Mouse (Mus musculus) large intestine, adult 2 months (tissue): ENCODE data around the gene Prkar2a. TPM values are rescaled to one million over a fixed set of nuclear protein-coding genes. Genes with fewer than 3 reads are reported as not detected.
A peak's percentile ranks its signal among the peaks of the same experiment; 100 is the strongest.

ENCODE experiments used
- DNase-seq: peaks from one replicate; pipeline ENCODE4 v3.0.0-alpha.2; 2012; ENCODE audit warnings: low read depth, low spot score
- WGBS: fragments of 180-500 bp; shearing (Covaris S2); methylation state at CpG from one replicate; pipeline ENCODE4 v1.1.7; 2018; 5-methylcytosine and 5-hydroxymethylcytosine counted together
- polyA plus RNA-seq: library from polyadenylated mRNA; depleted of rRNA; stranded (reverse); fragments of >200 nt; gene quantifications from 2 replicates; pipeline ENCODE4 v1.2.3, GENCODE M21; 2012

The Prkar2a gene
- polyA plus RNA-seq, 1 experiment: 39.9 TPM

DNA sequence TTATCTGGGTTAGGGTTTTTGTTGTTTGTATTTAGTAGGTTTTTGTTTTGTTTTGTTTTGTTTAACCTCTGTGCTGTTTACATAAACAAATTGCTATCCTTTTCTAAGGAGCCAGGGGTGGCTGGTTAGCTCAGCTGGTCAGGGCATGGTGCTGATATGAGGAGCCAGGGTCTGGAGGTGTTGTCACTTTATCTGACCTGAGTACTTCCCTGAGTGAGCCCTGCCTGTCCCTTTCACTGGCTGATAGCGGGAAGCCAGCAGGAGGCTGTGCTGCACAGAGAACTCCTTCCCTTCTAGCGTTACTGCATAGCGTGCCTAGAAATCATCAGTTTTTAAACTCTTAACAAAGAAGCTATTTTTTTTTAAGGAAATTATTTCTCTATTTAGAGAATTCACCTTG lies 58.6 kb downstream of the Prkar2a start:
- DNase-seq: no peak
- 90% methylated on average over 3 of the region's 3 CpGs for WGBS

DNA sequence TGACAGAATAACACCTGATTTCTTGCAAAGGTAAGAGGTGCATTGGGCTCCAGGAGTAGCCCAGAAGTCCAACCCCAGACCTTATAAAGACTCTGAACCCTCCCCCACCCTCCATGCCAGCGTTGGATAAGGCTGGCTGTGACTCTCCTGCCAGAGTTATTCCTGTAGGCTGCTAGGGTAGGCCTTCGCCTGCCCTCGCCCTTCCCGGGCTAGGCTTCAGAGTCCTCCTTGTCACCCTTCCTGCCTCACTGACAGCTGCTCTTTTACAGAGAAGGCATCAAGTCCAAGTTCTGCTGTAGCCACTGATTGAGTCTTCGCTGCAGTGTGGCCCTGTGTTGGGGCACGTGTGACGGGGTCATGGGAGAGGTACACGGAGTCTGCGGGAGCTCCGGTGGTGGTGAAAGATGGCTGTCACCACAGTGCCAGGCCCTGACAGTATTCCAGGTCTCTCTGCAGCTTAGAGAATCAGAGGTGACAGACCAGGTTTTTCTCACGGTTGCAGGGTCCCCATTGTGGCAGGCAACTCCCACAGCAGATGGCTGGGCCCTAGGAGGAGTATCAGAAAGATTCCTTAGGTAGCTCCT lies 59.6 kb downstream of the Prkar2a start:
- DNase-seq: no peak
- 84% methylated on average over 11 of the region's 11 CpGs for WGBS

DNA sequence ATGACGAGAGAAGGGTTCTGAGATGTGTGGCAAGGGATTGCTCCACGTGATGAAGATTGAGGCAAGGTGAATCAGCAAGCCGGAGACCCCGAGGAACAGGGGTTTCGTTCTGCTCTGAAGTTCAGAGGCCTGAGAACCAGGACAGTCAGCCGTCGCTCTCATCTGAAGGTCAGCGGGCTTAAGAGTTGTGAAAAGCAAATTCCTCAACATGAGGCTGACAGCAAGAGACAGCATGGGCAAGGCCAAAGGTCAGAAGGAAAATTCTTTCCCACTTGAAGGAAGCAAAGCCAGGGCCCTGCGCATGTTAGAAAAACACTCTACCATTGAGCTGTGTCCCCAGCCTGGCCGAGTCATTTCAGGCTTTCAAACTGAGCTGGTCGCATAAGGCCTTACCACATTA lies 61.5 kb downstream of the Prkar2a start:
- DNase-seq: no peak
- 90% methylated on average over 11 of the region's 11 CpGs for WGBS

DNA sequence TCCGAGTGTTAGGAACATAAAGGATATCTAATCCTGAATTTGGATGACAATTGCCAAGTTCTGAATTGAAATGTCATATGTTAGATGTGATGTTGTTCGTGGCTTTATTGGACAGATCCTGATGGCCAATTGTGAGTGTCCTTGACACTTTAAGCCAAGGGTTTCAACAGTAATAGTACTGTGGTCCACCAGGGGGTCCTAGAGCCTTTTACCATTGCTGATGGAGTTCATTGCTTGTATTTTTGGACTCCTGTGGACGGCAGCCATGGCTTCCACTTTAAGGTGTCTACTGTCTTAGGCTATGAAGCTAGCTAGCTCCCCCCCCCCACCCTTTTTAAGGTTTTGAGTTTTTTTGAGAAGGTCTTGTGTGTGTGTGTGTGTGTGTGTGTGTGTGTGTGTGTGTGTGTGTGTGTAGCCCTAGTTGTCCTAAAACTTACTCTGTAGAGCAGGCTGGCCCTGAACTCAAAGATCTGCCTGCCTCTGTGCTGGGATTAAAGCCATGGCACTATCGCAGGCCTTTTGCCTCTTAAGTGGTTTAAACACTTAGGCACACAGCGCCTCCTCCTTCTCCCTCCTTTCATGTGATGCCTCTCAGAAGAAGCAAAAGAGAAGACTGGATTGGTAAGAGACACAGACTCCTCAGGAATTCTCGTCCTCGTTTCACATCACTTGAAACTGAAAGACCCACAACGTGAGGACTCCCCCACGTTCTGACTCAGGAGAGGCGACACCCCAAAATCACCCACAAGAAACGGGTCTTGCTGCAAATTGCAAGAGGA lies 63.2 kb downstream of the Prkar2a start:
- 89% methylated on average over 11 of the region's 11 CpGs for WGBS
- no peak for DNase-seq

DNA sequence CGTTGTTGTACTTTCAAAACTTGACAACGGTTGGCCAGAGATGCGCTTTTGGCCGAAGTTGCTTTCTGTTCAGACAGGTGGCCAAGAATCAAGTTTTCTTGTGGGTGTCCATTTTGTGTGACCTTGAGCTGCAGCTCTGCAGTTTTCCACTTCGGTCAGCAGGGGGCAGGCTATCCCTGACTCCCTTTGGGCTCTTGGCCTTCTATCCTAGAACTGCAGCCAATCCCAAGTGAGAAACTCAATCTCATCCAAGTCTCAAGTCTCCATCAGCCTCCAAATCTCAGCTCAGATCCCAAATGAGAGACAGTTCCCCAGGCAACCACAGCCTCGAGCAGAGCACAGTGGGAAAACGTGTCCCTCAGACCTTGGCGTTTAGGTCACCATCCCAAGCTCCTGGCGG lies 64.2 kb downstream of the Prkar2a start:
- 69% methylated on average over 9 of the region's 9 CpGs for WGBS
- peak; percentile 27 for DNase-seq

DNA sequence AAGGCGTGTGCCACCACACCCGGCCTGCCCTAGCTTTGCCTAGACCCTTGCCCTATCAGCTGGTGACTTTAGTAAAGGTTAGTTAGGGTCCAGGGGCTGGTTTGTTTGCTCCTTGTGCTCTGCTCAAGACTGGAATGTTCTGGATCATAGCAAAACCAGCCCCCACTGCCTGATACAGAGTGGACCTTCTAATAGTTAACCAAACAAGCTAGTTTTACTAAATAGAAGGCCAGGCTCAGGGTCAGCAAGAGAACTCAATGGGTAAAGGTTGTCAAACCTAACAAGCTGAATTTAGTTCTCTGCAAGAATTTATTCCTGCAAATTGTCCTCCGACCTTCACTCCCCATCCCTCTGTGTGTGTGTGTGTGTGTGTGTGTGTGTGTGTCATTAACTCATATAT lies 64.9 kb downstream of the Prkar2a start:
- 80% methylated on average over 3 of the region's 3 CpGs for WGBS

DNA sequence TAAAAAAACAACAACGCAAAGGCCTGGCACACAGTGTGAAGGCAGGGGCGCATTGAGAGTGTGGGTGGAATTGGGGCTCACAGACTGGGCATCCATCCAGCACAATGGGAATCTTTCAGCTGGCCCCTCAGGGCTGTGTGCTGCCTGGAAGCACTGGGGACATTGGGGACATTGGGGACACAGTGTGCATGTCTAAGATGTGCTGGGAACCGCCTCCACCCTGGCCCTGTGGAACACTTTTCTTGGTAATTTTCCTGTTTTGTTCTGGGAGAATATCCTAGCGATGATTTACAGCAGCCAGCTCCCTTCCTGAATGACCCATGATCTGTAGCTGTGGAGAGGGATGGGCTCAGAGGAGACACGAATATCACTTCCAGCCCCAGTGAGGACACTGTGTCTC lies 65.3 kb downstream of the Prkar2a start:
- 72% methylated on average over 5 of the region's 5 CpGs for WGBS

More for the DNA sequence above, 64.9 kb downstream of the Prkar2a start:
- no peak for DNase-seq

DNA sequence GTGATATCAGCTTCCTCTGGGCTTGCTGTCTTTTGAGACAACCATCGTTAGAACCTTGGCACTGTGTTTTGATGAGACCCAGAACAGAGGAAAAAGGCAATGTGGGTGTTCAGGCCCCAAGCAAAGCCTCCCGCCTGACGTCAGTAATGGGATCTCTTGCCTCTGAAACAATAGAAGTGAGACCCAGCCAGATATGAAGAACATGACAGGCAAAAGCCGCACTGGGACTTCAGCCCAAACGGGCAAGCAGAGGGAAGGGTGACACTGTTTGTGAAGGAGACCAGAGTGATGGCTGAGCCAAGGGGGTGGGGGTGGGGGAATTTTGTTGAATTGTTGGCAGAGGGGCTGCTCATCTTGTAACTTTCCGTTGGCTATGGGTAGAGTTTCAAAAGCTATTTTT lies 68.3 kb downstream of the Prkar2a start:
- no peak for DNase-seq
- WGBS: 65% methylated on average over 6 of the region's 6 CpGs

More for the DNA sequence above, 65.3 kb downstream of the Prkar2a start:
- DNase-seq: no peak

DNA sequence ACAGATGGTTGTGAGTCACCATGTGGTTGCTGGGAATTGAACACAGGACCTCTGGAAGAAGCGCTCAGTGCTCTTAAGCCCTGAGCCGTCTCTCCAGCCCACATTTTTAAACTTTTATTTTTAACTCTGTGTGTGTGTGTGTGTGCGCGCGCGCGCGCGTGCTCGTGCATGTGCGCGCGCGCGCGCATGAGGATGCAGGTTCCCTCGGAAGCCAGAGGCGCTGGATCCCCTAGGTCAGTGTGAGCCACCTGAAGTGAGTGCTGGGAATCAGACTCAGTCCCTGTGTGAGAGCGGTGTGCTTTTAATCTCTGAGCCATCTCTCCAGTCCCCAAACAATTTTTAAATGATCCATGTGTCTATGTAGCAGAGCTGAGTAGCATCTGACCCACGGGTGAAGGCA lies 70.0 kb downstream of the Prkar2a start:
- no peak for DNase-seq
- 98% methylated on average over 20 of the region's 20 CpGs for WGBS

DNA sequence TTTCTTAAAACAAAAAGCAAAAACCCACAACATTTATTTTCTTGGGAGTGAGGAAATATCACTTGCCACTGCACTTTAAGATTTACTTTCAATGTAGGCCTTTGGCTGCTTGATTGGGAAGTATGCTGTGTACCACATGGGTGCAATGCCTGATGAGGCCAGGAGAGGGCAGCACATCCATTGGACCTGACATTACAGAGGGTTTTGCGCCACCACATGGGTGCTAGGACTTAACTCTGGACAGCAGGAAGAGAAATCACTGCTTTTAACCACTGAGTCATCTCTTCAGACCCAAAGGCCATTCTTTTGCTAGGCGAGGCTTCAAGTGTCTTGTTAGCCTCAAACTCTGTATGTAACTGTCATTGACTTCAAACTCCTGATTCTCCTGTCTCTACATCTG lies 70.7 kb downstream of the Prkar2a start:
- no peak for DNase-seq
- 69% methylated on average over 2 of the region's 2 CpGs for WGBS

DNA sequence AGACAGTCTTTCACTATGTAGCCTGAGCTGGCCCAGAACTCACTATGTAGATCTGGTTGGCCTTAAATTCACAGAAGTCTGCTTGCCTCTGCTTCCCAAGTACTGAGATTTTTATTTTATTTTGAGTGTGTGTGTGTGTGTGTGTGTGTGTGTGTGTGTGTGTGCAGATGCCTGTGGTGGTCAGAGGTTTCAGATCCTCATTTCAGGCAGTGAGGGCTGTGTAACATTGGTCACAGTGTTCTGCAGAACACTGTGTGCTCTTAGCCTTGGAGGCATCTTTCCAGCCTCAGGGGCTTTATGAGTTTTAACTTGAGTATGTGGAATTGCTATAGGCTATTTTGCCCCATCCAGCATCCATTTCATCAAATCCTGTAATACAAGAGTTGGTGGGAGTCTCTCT lies 72.4 kb downstream of the Prkar2a start:
- no peak for DNase-seq

DNA sequence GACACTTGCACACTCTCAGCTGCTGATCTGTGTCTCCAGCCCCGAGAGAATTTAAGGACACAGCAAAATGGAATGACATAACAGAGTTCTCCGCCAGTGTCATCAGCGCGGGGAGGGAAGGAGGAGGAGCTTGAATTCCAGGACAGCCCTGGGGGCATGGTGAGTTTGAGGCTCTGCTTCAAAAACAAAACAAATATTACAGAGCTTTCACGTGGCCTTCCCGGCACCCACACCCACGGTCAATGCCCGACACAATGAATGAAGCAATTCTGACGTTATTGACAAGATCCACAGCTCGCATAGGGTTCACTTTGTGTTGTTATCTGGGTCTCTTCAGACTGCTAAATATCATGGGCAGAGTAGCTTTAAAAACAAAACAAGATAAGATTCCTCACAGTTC lies 75.9 kb downstream of the Prkar2a start:
- no peak for DNase-seq
- WGBS: 52% methylated on average over 10 of the region's 10 CpGs

DNA sequence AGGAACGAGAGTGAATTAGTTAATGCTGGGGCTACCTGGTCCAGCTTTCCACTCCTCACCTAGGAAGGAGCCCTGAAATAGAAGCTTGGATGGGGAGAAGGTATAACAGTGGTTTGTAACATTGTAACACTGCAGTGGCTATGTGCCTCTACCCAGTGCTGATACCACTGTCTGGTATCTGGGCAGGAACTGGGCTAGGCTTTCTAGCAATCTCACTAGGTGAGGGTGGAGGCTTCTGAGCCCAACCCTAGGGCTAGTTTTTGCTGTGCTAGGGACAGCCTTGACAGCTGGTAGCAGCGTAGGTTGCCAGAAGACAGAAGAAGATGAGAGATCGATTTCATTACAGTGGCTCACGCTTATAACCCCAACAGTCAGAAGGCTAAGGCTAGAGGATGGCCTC lies 87.5 kb downstream of the Prkar2a start:
- 76% methylated on average over 4 of the region's 4 CpGs for WGBS
- no peak for DNase-seq

DNA sequence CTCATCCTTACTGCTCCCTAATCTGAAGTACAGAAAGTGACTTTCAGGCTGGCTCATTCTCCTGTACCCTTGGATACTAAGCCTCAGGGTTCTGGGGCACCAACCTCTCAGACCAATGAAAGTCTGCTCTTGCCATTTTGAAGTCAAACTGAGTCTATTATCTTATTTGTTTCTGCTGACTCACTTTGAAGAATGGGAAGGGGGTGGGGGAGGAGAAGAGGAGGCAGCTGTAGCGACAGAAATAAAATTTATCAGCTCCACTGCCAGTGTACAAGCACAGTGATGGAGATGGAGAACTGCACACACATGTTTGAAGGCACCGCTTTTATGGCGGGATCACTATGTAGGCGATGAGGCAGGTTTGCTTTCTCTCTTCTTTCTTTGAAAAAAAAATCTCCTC lies 88.2 kb downstream of the Prkar2a start:
- 82% methylated on average over 4 of the region's 4 CpGs for WGBS
- DNase-seq: no peak

DNA sequence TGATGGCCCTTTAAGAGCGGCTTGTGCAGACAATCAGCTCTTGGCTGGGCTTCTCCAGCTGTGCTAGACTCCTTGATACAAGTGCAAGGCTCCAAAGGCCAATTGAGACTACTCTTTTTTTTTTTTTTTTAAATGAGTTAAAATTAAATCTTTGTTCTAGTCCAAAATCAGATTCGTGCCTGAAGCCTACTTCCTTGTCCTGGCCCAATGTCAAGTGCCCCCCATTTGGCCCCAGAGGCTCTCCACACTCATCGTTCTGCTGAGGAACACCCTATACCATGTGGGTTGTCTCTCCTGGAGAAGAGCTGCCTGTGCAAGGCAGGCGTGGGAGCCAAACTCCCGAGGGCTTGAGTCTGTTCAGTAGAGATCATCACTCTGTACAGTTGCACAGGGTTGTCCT lies 91.8 kb downstream of the Prkar2a start:
- WGBS: 33% methylated on average over 5 of the region's 5 CpGs
- no peak for DNase-seq

DNA sequence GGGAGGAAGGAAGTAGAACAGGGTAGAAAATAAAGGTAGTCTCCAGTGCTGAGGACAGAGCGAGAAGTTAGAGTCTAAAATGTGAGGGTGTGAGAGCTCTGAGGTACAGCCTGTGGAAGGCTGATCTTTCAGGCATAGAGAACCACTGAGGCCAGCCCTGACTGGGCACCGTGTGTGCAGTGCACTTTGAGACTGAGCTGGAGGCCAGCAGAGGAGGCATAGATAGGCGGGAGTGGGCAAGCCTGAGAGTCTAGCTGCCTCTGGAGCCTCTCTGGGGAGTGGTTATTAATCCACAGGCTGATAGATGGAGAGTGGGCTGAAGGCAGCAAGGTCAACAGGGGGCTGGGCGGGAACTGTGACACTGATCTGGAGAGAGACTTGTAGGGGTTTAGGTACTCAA lies 92.8 kb downstream of the Prkar2a start:
- WGBS: 74% methylated on average over 4 of the region's 4 CpGs

DNA sequence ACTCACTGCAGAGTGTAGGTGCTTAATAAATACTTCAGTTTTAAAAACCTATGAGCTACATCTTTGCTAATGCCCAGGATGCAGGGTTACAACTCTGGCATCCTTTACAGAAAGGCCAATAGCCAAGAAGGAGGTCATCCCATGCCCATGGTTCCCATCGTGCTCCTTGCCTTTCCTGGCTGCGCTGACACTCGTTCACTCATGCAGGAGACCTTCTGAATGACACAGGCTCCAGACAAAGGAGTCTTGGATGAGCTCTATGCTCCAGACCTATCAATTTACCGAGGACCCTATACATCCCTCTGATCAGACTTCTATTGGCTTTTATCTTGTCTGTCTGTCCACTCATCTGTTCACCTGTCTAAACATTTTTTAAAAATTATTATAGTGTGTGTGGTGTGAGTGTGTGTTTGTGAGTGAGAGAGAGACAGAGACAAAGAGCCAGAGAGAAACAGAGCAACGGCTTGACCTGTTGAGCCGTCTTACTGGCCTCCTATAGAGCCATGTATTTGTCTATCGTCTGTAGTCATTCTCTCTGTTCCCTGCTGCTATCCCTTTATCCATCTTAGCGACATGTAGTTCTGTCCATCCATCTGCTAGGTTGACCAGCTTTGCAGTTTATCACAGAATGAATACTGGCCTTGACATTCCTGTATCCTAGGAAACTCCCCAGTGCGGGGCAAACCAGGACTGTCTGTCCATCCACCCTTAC lies 93.9 kb downstream of the Prkar2a start:
- WGBS: 34% methylated on average over 9 of the region's 9 CpGs
- DNase-seq: no peak

More for the DNA sequence above, 92.8 kb downstream of the Prkar2a start:
- DNase-seq: no peak

DNA sequence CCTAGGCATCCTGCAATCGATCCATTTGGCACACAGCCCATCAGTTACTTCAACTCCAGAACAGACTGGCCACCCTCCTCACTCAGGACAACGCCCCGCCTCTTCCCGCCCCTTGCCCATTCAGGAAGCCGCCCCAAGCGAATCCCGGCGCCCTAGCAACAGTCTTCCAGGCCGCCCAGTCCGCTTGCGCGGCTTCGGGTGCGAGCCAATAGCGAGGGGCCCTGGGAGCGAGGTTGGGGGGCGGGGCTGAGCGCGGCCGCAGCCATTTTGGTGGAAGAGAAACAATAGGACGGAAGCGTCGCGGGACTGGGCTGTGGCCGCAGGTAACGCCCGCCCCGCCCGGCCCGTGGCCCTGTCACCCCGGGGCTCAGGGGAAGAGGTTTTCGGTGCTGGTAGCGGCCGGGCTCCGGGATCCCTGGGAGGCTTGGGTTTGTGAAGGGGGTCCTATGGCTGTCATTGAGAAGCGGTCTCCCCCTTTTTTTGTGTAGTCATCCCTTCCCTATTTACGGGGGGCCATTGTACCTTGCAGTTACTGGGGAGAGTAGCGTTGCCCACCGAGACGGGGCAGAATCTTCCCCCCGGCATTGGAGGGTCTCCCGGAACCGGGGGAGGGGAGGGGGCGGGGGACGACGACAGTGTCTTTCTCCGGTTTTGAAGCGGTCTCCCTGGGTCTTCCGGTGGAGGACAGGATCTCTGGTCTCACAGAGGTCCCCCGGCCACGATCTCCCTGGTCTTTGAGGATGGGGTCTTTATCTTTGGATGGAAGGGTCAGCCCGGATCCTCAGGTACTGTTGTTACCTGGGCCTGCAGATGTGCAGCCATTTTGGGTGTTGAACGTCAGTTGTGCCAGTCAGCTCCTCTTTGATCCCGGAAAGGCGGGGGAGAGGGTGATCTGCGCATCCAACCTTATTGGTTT lies 94.7 kb downstream of the Prkar2a start, which contains the start of gene Ip6k2:
TSS of gene Ip6k2 (plus strand) at position 249 of the 916 bp plus-strand sequence.
- under 1% methylated on average over 56 of the region's 56 CpGs for WGBS

DNA sequence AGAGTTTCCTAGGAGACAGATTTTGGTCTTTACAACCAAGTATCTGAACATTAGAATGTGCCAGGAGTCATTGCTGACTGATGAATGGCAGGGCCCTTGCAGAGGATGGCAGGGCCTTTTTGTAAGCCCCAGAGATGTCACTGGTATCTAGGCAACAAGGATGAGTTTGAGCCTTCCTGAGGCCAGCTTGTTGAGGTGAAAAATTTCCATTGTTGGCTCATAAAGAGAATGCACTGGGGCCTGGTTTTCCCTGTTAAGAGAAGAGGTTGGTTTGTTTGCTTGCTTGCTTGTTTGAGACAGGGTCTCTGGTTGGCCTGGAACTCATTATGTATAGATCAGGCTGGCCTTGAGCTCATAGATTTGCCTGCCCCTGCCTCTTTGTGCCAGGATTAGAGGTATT lies 96.3 kb downstream of the Prkar2a start:
- no peak for DNase-seq

More for the DNA sequence above, 94.7 kb downstream of the Prkar2a start, which contains the start of gene Ip6k2:
- DNase-seq: peak; percentile 83

DNA sequence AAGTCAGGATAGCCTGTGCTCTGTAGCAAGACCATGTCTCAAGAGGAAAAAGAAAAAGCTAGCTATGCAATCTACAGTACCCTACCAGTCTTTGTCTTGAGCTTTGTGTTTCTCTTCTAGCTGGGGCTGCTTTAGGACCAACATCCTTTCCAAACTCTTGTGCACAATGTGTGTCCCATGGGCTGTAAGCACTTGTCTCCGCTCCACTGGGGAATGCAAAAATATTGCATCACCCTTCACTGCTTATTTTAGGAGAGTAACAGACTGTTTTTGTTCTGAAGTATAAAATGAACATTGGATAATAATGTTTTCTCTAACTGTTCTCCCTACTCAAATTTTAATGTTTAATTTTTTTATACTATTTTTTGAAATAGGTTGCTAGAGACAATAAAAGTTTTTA lies 97.4 kb downstream of the Prkar2a start:
- no peak for DNase-seq
- WGBS: 64% methylated on average over 1 of the region's 1 CpGs
